Mouse (Mus musculus): ENCODE measurements around the gene Itgal.

- TF ChIP-seq CTCF (IDR thresholded peaks at IDR 0.05; ENCODE audit: extremely low read depth, insufficient read length, insufficient replicate concordance, low read depth, low read length) (no peak), POLR2A (IDR thresholded peaks at IDR 0.05; ENCODE audit: low read depth, low read length) (no peak)
Measured at GRCm38 (mm10) chr7:127276519-127276961, 19.5 kb upstream of the Itgal start.

All from small intestine, adult 2 months (tissue).